Mouse (Mus musculus) fibroblast of lung, adult 2 months (primary cell): ENCODE measurements around the gene Trim34b.
"Not testable (repeated sequence)": the region's sequence is repeated elsewhere in the genome, so short reads cannot be mapped to it uniquely, and the experiment has no call there.

ENCODE experiments used
- DNase-seq: peaks from one replicate; pipeline ENCODE4 v3.0.0-alpha.2; 2011; ENCODE audit warnings: low read depth

The Trim34b gene

GRCm38 (mm10) chr7:104329171-104329570 is at the start of gene Trim34b:
Gene Trim34b (plus strand): TSS chr7:104329471.
- not testable (repeated sequence) for DNase-seq

DNA sequence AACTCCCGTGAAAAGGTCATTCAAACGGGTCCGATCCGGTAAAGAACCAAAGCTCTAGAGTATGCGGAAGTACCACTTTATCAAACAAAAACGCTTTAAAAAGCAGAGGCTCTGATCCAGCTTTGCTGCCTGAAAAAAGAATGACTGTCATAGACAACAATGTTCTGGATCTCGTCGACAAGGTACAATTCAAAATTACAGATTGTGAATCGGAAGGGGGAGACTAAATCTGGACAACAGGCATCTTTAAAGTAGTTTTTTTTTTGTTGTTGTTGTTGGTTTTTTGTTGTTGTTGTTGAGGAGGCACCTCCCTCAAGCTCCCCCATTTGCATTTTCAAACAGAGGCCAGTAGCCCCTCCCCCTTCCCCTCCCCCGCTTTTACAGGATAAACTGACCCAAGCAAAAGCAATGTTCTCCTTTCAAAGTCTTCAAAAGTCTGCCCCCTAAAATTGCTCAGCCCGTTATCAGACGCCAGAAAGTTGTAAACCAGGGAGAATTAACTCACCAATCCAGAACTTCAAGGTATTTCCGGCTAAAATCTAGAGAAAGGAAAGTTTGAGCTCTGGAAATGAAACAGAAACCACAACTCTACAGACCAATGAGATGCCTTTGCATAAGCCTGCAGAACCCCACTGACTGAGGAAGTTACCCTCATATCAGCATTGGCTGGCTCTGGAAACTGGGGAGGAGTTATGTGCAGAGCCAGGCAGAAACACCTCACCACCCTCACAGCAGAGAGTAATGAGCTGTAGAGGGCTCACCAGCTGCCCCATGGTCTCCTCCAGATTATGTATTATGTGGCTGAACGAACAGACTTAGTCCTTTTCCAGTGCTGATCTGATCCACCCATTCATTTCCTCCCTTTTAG is 41.5 kb upstream of the Trim34b start, which contains the start of gene Trim5:
Trim5 (minus strand) TSS at position 519 of the 868 bp plus-strand sequence.
- DNase-seq = not testable (repeated sequence)

DNA sequence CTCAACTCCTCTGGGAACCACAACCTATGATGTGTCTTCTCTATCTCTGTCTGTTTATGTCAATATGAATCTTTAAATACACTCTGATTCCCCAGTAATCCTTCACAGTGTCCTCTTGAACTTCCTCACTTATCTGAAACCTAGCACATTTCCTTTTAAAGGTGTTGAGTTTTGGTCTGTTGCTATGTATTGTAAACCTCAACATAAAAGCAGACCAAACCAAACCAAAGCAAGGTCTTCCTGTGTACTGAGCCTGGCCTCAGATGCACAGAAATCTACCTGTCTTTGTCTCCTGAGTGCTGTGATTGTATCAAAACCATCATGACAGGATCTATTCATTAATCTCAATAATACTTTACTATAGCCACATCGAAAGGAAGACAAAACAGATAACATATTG is 38.6 kb upstream of the Trim34b start:
- DNase-seq = no peak

DNA sequence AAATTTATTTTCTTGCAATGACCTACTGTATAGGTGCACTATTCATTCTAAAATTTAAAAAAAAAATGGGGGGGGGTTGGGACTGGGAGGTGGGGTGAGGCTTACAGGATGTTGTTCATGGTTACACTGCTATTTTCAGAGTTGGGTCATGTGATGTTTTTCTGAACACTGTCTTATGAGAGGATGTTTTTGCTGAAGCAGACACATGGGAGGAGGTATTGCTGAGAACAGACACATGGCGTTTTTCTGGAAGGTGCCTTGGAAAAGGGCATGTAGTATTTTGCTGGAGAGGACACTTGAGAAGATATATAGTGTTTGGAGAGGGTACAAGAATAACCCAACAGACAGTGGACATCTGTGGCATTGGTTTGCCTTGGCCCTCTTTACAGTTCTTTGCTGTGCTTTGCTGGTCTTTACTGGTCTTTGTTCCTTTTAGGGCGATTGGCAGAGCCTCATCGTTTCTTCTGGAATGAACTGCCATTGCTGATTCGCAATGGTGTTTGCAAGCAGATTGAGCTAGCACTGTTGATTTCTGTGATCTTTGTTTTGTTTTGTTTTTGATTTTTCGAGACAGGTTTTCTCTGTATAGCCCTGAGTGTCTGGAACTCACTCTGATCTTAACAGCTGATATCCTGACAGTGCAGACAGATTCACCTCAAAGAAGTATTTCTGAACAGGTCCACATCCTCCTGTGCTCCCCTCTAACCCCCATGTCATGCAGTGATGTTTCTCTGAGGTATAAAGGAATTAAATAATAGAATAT is 37.5 kb upstream of the Trim34b start:
- no peak for DNase-seq

GRCm38 (mm10) chr7:104314796-104315353 is 14.4 kb upstream of the Trim34b start:
- DNase-seq = peak; percentile 21

GRCm38 (mm10) chr7:104315369-104316080 is 13.7 kb upstream of the Trim34b start, which contains the start of gene Trim12a:
Gene Trim12a (minus strand): TSS chr7:104315466.
- DNase-seq = not testable (repeated sequence)

DNA sequence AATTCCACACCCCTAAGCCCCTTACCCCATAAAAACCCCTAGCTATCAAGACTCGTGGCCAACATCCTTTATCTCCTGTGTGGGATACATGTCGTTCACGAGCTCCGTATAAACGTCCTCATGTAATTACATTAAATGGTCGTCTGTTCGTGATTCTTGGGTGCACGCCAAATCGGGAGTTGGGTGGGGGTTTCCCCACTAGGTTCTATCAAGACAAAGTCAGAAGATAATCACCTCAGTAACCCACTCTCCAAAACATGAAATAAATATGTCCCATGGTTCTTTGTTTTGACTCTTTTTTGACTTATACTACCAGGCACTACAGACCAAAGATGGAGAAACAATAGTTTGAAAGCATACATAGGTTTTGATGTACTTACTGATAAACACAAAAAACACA is 7.2 kb upstream of the Trim34b start:
- no peak for DNase-seq

- not testable (repeated sequence) for DNase-seq
Measured at GRCm38 (mm10) chr7:104335547-104335946, 6.3 kb downstream of the Trim34b start.

- DNase-seq = not testable (repeated sequence)
Measured at GRCm38 (mm10) chr7:104340744-104341143, 11.5 kb downstream of the Trim34b start.

GRCm38 (mm10) chr7:104348043-104348442 is 18.8 kb downstream of the Trim34b start:
- DNase-seq = not testable (repeated sequence)

DNA sequence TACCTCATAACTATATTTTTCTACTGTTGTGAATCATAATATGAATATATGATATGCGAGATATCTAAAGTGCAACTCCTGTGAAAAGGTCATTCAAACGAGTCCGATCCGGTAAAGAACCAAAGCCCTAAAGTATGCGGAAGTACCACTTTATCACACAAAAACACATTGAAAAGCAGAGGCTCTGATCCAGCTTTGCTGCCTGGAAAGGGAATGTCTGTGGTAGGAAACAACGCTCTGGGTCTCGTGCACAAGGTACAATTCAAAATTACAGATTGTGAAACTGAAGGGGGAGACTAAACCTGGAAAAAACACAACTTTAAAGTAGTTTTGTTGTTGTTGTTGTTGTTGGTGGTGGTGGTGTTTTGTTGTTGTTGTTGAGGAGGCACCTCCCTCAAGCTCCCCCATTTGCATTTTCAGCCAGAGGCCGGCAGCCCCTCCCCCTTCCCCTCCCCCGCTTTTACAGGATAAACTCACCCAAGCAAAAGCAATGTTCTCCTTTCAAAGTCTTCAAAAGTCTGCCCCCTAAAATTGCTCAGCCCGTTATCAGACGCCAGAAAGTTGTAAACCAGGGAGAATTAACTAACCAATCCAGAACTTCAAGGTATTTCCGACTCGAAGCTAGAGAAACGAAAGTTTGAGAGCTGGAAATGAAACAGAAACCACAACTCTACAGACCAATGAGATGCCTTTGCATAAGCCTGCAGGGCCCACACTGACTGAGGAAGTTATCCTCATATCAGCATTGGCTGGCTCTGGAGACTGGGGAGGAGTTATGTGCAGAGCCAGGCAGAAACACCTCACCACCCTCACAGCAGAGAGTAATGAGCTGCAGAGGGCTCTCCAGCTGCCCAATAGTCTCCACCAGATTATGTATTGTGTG is 23.7 kb downstream of the Trim34b start, which contains the start of gene Trim12c:
Trim12c (minus strand) TSS at position 646 of the 883 bp plus-strand sequence.
- DNase-seq = peak; percentile 76

- DNase-seq = no peak
Measured at GRCm38 (mm10) chr7:104353600-104353967, 24.3 kb downstream of the Trim34b start.

DNA sequence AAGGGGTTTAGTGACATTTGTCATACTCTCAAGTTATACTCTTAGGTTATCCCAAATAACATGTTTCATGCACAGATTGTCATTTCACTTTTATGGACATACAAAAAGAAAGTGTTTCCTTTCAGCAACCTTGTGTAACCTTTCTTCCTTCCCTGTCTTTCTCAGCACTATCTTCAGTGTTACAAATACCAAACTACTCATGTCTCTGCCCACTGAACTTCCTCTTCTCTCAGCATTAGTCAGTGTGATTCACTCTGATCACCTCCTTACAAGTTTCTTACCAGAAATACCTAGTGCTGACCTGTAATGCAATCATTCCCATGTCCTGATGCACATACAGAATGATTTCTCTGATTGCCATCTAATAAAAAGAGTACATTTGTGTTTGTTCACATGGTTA is 37.1 kb downstream of the Trim34b start:
- DNase-seq = no peak

- no peak for DNase-seq
Measured at GRCm38 (mm10) chr7:104369736-104370414, 40.6 kb downstream of the Trim34b start, which contains the start of gene Trim30b. Gene Trim30b (minus strand): TSS chr7:104369884.
